Mouse (Mus musculus) spleen, adult 2 months (tissue): Measurements from ENCODE around the gene Spata17.

Experiments
- CTCF ChIP-seq: fragments of 200-500 bp; IDR thresholded peaks from 2 replicates; pipeline ENCODE4 v1.5.1; 2011; ENCODE audit warnings: mild to moderate bottlenecking, inconsistent platforms; ENCODE audit not compliant: insufficient read depth, insufficient read length, insufficient replicate concordance; ENCODE audit errors: extremely low read depth
- POLR2A ChIP-seq: fragments of 200-500 bp; IDR thresholded peaks from 2 replicates; pipeline ENCODE4 v1.6.1; 2011; ENCODE audit warnings: low read depth, low read length, inconsistent platforms

DNA sequence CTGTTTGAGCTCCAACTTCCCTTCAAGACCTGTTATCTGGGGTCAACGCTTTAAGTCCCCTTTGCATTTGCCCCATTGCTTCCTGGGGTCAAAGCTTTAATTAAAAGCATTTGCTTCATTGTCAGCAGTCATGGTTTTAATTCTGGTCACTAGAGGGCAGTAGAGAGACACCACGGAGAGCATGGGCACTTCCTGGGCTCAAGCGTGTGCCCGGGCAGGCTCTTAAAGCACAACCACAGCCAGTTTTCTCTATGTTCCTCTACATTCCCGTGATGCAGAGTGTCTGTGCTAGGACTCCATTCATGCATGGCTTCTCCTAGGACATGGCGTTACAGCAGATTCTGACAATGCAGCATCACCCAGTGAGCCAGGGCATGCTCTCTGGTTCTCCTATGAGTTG is 183.5 kb downstream of the Spata17 start:
- no peak for TF ChIP-seq POLR2A
- no peak for TF ChIP-seq CTCF
